Mouse (Mus musculus) bone marrow, adult 2 months (tissue): ENCODE results near the gene Mrgprb3. TPM values are rescaled to one million over a fixed set of nuclear protein-coding genes. Genes with fewer than 3 reads are reported as not detected.

Experiments
- H3K27ac ChIP-seq: fragments of 200-500 bp; 2 replicates; pipeline ENCODE4 v1.5.1; 2012; ENCODE audit warnings: low read depth, mild to moderate bottlenecking, control low read depth, inconsistent platforms, low read length; ENCODE audit not compliant: control insufficient read depth, poor library complexity, insufficient read depth
- H3K4me1 ChIP-seq: fragments of 200-500 bp; 2 replicates; pipeline ENCODE4 v1.6.1; 2011; ENCODE audit warnings: low read length; ENCODE audit not compliant: control insufficient read depth, insufficient read depth
- H3K4me3 ChIP-seq: fragments of 200-500 bp; replicated peaks from 2 replicates; pipeline ENCODE3; 2011; ENCODE audit warnings: mild to moderate bottlenecking, low read depth, low read length, control low read depth; ENCODE audit not compliant: control insufficient read depth
- CTCF ChIP-seq: fragments of 200-500 bp; IDR thresholded peaks from 2 replicates; pipeline ENCODE4 v1.5.1; 2011; ENCODE audit warnings: low read length, control low read depth; ENCODE audit not compliant: control insufficient read depth, insufficient read depth
- POLR2A ChIP-seq: fragments of 200-500 bp; IDR thresholded peaks from 2 replicates; pipeline ENCODE4 v1.6.1; 2011; ENCODE audit warnings: low read depth, mild to moderate bottlenecking, control low read depth, low read length, borderline replicate concordance; ENCODE audit not compliant: control insufficient read depth
- WGBS: fragments of 180-500 bp; shearing (Covaris S2); methylation state at CpG from one replicate; pipeline ENCODE4 v1.1.7; 2018; 5-methylcytosine and 5-hydroxymethylcytosine counted together
- polyA plus RNA-seq: library from polyadenylated mRNA; stranded (reverse); fragments of >200 nt; gene quantifications from 2 replicates; pipeline ENCODE4 v1.2.4, GENCODE M21; 2011; ENCODE audit warnings: low replicate concordance; ENCODE audit not compliant: missing spikeins, insufficient read depth, insufficient read length

Gene Mrgprb3
- not detected in 2 replicates for polyA plus RNA-seq

DNA sequence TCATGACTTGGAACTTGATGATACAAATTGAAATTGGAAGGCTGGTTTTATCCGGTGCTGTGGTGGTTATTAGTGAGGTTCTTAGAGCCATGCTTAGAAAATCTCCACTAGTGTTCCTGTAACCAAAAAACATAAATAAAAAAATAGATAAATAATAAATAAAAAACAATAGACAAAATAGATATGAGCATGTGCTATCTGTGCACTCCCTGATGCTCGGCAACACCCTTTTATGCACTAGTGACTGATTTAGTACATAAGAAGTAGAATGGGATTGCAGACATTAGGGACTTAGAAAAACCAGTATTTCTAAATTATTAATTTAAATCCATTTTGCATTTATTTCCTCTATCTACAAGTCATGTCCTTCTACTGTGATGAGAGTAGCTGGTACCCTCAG lies at the start of gene Mrgprb3:
Gene Mrgprb3, minus strand, starts transcription at position 101 of the 400 bp plus-strand sequence.
- Histone ChIP-seq H3K27ac (no peak within 1 kb of the TSS), H3K4me1 (no peaks in the 10 kb centered on the region), H3K4me3 (no peak within 1 kb of the TSS)
- 91% methylated on average over 2 of the region's 2 CpGs for WGBS
- TF ChIP-seq CTCF: no peak
- no peak for TF ChIP-seq POLR2A

Other genes with a start within 250 kb of the Mrgprb3 start
- gene Mrgprb1, start 187.5 kb downstream of the Mrgprb3 start, polyA plus RNA-seq: not detected in 2 replicates
- gene Mrgprx2, start 144.5 kb downstream of the Mrgprb3 start, polyA plus RNA-seq: not detected in 2 replicates
- not detected in 2 replicates for gene Mrgprb2, start 85.7 kb downstream of the Mrgprb3 start, polyA plus RNA-seq
- gene Zdhhc13, start 145.2 kb upstream of the Mrgprb3 start, polyA plus RNA-seq: 6.2 and 12.5 TPM in 2 replicates
- 3.0 and 5.3 TPM in 2 replicates for gene Csrp3, start 204.2 kb upstream of the Mrgprb3 start, polyA plus RNA-seq
- gene E2f8, start 237.8 kb upstream of the Mrgprb3 start, polyA plus RNA-seq: 36.3 and 38.6 TPM in 2 replicates